Mouse (Mus musculus) heart, embryonic 12.5 days (tissue): ENCODE results near the gene Zpr1. TPM values are rescaled to one million over a fixed set of nuclear protein-coding genes. Genes with fewer than 3 reads are reported as not detected.

Experiments used
- ATAC-seq: fragments of 200-750 bp; cut with Nextera tagmentation; 2 replicates; pipeline ENCODE4 v1.8.0; 2017; ENCODE audit warnings: moderate TSS enrichment, moderate library complexity; ENCODE audit not compliant: insufficient number of reproducible peaks, low FRiP score
- H3K27ac ChIP-seq: fragments of 300-500 bp; sonication (generic); 2 replicates; pipeline ENCODE4 v1.5.1; 2016; ENCODE audit warnings: mild to moderate bottlenecking, moderate library complexity; ENCODE audit not compliant: poor library complexity, severe bottlenecking
- H3K27me3 ChIP-seq: fragments of 300-500 bp; sonication (generic); replicated peaks from 2 replicates; pipeline ENCODE4 v1.6.1; 2016; ENCODE audit warnings: mild to moderate bottlenecking, moderate library complexity
- H3K36me3 ChIP-seq: fragments of 300-500 bp; sonication (generic); 2 replicates; pipeline ENCODE4 v1.6.1; 2016; ENCODE audit warnings: mild to moderate bottlenecking, moderate library complexity
- H3K4me1 ChIP-seq: fragments of 300-500 bp; sonication (generic); replicated peaks from 2 replicates; pipeline ENCODE4 v1.6.1; 2016; ENCODE audit warnings: mild to moderate bottlenecking
- H3K4me2 ChIP-seq: fragments of 300-500 bp; sonication (generic); 2 replicates; pipeline ENCODE4 v1.6.1; 2016; ENCODE audit warnings: mild to moderate bottlenecking, moderate library complexity
- H3K4me3 ChIP-seq: fragments of 300-500 bp; sonication (generic); 2 replicates; pipeline ENCODE4 v1.5.1; 2016; ENCODE audit warnings: mild to moderate bottlenecking
- H3K9ac ChIP-seq: fragments of 300-500 bp; sonication (generic); 2 replicates; pipeline ENCODE4 v1.6.1; 2016; ENCODE audit warnings: mild to moderate bottlenecking, moderate library complexity
- H3K9me3 ChIP-seq: fragments of 300-500 bp; sonication (generic); replicated peaks from 2 replicates; pipeline ENCODE4 v1.6.1; 2016; ENCODE audit warnings: mild to moderate bottlenecking, moderate library complexity
- WGBS: fragments of 180-500 bp; shearing (Covaris S2); methylation state at CpG from one replicate; pipeline ENCODE4 v1.1.7; 2016; 5-methylcytosine and 5-hydroxymethylcytosine counted together
- polyA plus RNA-seq: library from polyadenylated mRNA; unstranded; fragments of >200 nt; fragmentation: Nextera tagmentation; extraction: Ambion mirVana; gene quantifications from 2 replicates; pipeline ENCODE4 v1.2.1, GENCODE M21; 2016

The Zpr1 gene
- polyA plus RNA-seq, result 34.1 and 36.8 TPM in 2 replicates

DNA sequence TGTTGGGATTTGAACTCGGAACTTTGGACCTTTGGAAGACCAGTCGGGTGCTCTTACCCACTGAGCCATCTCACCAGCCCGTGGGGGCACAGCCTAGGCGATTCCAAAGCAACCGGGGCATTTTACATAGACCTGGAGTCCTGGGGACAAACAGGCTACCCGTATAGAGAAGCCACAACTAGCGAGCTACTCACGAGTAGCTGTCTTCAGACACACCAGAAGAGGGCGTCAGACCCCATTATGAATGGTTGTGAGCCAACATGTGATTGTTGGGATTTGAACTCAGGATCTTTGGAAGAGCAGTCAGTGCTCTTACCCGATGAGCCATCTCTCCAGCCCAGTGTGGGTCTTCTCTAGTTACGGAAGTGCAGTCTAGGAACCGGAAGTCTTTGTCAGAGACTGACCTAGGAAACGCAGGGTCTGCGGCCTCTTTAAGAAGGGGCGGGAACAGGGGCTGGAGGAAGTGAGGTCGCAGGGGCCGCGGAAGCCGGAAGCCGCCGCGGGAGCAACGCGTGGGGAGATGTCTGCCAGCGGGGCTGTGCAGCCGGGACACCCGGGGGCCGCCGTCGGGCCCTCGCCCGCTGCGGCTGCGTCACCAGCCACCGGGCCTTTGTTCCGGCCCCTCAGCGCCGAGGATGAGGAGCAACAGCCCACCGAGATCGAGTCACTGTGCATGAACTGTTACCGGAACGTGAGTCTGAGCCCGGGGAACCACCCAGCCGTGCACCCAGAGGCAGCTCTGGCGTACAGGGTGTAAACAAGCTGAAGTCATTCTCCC, at the start of gene Zpr1:
Gene Zpr1, plus strand, starts transcription at position 388 of the 778 bp plus-strand sequence.
- Histone ChIP-seq H3K27ac (peak within 1 kb of the TSS; percentile 62), H3K27me3 (peaks cover 34% of the 10 kb centered on the region), H3K36me3 (peaks cover 37% of the 10 kb centered on the region), H3K4me2 (peak within 1 kb of the TSS; percentile 94), H3K4me1 (peaks cover 15% of the 10 kb centered on the region), H3K9me3 (no peaks in the 10 kb centered on the region), H3K4me3 (peak within 1 kb of the TSS; percentile 93), H3K9ac (peak within 1 kb of the TSS; percentile 81)
- WGBS, result 5% methylated on average over 45 of the region's 45 CpGs
- peak; percentile 89 for ATAC-seq

DNA sequence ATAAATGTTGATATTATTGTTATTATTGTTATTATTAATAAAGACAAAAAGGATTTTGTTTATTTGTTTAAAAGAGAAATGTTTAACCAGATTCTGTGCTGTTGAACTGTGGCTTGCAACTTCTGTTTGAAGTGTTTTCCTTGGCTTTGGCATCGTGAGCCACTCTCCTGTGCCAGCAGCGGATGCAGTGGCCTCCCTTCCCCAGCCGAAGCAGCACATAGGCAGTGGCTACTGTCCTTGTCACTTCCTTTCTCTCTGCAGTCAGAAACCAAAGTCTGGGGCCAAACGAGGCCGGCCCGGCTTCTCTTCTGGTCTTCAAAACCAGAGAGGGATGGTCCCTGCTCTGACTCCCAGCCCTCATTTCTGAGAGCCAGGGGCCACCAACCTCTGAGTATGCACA, 49.8 kb upstream of the Zpr1 start:
- Histone ChIP-seq H3K36me3 (peaks cover 48% of the 10 kb centered on the region), H3K4me2 (no peak overlapping the region), H3K4me3 (no peak overlapping the region), H3K9ac (no peak overlapping the region), H3K9me3 (no peaks in the 10 kb centered on the region), H3K27me3 (no peaks in the 10 kb centered on the region), H3K27ac (no peak overlapping the region), H3K4me1 (no peaks in the 10 kb centered on the region)
- 80% methylated on average over 6 of the region's 6 CpGs for WGBS
- ATAC-seq, result no peak

DNA sequence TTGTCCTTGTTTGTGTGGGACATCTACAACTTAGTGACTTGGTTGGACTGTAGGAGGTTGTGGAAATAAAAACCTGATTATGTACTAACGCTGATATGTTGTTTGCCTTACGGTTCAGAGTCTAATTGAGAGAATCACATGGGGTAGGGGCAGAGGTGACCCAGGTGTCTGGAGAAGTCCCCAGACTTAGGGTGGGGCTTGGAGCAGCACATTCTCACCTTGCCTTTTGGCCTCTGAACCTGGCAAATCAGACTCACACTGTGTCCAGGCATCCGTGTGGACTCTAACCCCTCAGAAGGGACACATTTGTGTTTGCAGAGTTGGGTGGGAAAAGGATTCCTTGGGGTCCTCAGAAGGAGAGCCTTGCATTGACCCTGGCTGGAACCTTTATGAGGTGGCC, 48.8 kb upstream of the Zpr1 start:
- H3K4me1 ChIP-seq, result no peaks in the 10 kb centered on the region
- H3K9me3 ChIP-seq, result no peaks in the 10 kb centered on the region
- H3K4me3 ChIP-seq, result no peak overlapping the region
- H3K27me3 ChIP-seq, result no peaks in the 10 kb centered on the region
- H3K4me2 ChIP-seq, result no peak overlapping the region
- no peak for ATAC-seq
- H3K9ac ChIP-seq, result no peak overlapping the region
- peaks cover 44% of the 10 kb centered on the region for H3K36me3 ChIP-seq
- 86% methylated on average over 3 of the region's 3 CpGs for WGBS
- H3K27ac ChIP-seq, result no peak overlapping the region

DNA sequence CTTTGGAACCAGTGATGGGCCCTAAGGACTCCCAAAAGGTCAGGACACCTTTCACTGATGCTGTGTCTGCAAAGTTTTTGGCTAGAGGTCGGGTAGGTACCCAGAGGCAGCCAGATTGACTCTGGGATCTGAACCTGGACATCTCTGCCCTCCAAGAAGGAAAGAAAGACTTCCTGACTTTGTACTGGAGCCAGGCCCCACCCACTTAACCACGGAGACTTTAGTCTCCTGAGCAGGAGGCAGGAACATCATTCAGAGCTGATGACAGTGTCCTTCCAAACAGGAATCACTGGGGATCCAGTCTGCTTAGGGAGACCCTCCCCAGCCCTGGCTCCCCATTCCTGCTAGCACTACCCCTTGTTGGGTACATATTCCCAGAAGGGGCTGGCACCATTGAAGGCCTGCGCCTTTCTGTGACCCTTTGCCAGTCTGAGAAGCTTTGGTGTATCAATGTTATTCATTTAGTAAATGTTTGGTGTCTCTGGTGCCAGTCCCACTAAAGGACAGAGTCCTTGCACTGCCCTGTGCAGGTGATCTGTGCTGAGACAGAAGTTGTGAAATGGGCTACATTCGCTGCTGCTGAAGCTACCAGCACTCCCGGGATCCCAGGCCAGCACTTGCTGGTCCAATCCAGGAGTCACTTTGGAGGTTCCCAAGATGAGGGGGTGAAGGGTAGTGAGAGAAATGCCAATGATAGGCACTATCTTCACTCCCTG, 47.8 kb upstream of the Zpr1 start:
- H3K4me2 ChIP-seq, result no peak overlapping the region
- no peaks in the 10 kb centered on the region for H3K27me3 ChIP-seq
- no peak overlapping the region for H3K9ac ChIP-seq
- H3K9me3 ChIP-seq, result no peaks in the 10 kb centered on the region
- no peak overlapping the region for H3K4me3 ChIP-seq
- peaks cover 5% of the 10 kb centered on the region; the same call in 1 of the 2 replicates for H3K4me1 ChIP-seq
- 59% methylated on average over 5 of the region's 5 CpGs for WGBS
- peaks cover 34% of the 10 kb centered on the region for H3K36me3 ChIP-seq
- no peak overlapping the region for H3K27ac ChIP-seq
- no peak for ATAC-seq

DNA sequence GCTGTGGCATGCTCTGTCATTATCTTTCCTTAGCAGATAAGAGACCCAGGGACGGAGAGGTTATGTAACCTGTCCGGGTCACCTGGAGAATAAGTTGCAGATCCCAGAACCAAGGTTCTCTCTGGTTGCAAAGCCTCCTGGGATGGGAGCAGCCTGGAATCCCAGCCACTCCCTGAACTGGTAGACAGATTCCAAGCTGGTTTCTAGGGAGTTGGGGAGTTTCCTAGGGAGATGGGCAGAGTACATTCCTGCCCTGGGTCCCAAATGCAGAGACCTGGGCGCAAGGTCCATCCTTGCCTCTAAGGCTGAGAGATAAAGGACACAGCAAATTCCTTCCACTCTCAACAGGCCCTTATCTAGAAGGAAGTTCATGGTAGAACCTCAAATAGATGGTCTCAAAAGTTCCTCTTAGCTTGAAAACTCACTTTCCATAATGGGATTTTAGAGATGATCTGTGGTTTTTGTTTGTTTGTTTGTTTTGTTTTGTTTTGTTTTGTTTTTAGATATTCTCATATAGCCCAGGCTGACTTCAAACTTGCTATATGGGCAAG, 45.7 kb upstream of the Zpr1 start:
- ATAC-seq, result no peak
- Histone ChIP-seq H3K4me3 (no peak overlapping the region), H3K27me3 (peaks cover 14% of the 10 kb centered on the region; the same call in 1 of the 2 replicates), H3K4me1 (peaks cover 11% of the 10 kb centered on the region), H3K36me3 (peaks cover 13% of the 10 kb centered on the region), H3K9me3 (no peaks in the 10 kb centered on the region), H3K4me2 (no peak overlapping the region), H3K27ac (no peak overlapping the region), H3K9ac (no peak overlapping the region)
- 39% methylated on average over 3 of the region's 3 CpGs for WGBS

DNA sequence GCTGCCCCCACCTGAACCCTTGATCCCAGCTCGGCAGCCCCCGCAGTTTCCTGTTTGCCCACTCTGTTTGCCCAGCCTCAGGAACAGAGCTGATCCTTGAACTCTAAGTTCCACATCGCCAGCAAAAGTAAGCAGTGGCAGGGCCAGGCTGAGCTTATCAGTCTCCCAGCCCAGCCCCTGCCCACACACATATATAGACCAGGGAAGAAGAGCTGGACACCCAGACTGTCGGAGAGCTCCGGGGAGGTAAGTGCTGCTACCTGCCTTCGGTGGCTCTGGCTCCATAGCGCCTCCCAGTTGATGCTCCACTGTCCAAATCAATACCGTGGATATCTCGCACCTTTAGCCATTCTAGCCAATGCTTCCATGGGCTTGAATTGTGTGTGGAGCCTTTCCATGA, 44.4 kb upstream of the Zpr1 start, which contains the start of gene Apoa1:
Gene Apoa1, plus strand, starts transcription at position 90 of the 400 bp plus-strand sequence.
- Histone ChIP-seq H3K27ac (no peak within 1 kb of the TSS), H3K4me3 (no peak within 1 kb of the TSS), H3K27me3 (peaks cover 18% of the 10 kb centered on the region; the same call in 1 of the 2 replicates), H3K4me1 (peaks cover 11% of the 10 kb centered on the region), H3K4me2 (no peak within 1 kb of the TSS), H3K9ac (no peak within 1 kb of the TSS), H3K9me3 (no peaks in the 10 kb centered on the region), H3K36me3 (peaks cover 2% of the 10 kb centered on the region; the same call in 1 of the 2 replicates)
- ATAC-seq, result no peak
- WGBS, result 53% methylated on average over 9 of the region's 9 CpGs

DNA sequence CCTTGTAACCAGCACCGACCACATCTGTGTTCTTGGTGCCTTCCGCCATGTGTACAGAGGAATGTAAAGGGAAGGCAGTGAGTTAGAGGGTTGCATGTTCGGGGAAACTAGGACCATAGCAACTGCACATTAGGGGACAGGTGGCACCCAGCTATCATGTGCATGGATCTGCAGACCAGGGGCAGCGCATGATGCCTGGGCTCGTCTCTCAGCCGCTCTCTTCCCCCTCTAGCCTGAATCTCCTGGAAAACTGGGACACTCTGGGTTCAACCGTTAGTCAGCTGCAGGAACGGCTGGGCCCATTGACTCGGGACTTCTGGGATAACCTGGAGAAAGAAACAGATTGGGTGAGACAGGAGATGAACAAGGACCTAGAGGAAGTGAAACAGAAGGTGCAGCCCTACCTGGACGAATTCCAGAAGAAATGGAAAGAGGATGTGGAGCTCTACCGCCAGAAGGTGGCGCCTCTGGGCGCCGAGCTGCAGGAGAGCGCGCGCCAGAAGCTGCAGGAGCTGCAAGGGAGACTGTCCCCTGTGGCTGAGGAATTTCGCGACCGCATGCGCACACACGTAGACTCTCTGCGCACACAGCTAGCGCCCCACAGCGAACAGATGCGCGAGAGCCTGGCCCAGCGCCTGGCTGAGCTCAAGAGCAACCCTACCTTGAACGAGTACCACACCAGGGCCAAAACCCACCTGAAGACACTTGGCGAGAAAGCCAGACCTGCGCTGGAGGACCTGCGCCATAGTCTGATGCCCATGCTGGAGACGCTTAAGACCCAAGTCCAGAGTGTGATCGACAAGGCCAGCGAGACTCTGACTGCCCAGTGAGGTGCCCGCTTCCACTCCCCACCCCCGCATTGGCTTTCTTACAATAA, 43.1 kb upstream of the Zpr1 start:
- Histone ChIP-seq H3K27me3 (peaks cover 25% of the 10 kb centered on the region; the same call in 1 of the 2 replicates), H3K36me3 (no peaks in the 10 kb centered on the region), H3K9me3 (no peaks in the 10 kb centered on the region), H3K4me1 (peaks cover 11% of the 10 kb centered on the region), H3K4me2 (peak overlapping the region; percentile 80), H3K9ac (peak overlapping the region; percentile 62), H3K27ac (no peak overlapping the region), H3K4me3 (peak overlapping the region; percentile 46)
- ATAC-seq, result peak; percentile 72
- 15% methylated on average over 37 of the region's 37 CpGs for WGBS

DNA sequence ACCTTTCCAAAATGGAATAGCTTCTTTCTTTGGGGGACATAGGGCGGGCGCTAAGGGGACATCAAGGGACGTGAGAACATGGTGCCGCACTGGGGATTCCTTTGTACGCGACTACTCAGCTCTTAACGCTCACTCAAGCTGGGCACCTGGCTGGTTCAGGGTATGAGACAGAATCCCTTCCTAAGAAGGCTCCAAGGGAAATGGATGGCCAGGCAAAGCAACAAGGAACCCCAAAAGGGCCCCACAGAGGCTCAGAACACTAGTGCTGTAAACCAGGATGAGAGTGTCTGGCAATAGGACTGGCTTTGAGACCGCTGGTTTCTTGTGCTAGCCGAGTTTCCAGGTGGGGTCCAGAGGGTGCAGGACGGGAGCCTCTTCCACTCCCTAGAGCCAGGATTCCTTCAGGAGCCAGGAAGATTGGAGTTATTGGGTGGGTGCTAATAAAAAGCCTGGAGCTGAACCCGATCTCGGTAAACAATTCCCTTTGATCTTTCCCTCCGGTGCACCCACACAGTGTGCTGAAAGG, 42.4 kb upstream of the Zpr1 start:
- WGBS, result 31% methylated on average over 13 of the region's 13 CpGs
- no peak overlapping the region for H3K27ac ChIP-seq
- peak overlapping the region; percentile 80 for H3K4me2 ChIP-seq

DNA sequence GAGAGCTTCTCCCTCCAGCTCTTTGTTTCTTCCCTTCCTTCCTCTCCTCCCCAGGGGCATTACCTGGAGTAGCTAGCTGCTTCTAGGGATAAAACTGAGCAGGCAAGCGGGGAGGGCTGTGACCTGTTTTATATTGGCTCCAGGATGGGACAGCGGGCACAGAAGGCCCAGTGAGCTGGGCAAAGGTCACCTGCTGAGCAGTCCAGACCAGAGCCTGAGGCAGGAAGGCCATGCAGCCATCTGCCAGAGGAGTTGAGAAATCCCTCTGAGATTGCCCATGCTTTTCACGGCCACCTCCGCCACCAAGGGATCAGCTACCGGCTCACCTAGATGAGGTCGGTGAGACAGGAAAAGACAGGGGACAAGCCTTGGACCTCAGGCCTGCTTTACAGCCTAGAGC, 37.7 kb upstream of the Zpr1 start:
- Histone ChIP-seq H3K9me3 (no peaks in the 10 kb centered on the region), H3K27ac (no peak overlapping the region), H3K9ac (no peak overlapping the region), H3K4me1 (peaks cover 5% of the 10 kb centered on the region), H3K36me3 (no peaks in the 10 kb centered on the region), H3K27me3 (peaks cover 25% of the 10 kb centered on the region; the same call in 1 of the 2 replicates), H3K4me2 (no peak overlapping the region), H3K4me3 (no peak overlapping the region)
- WGBS, result 77% methylated on average over 6 of the region's 6 CpGs
- no peak for ATAC-seq

More for the DNA sequence above, 42.4 kb upstream of the Zpr1 start:
- Histone ChIP-seq H3K9ac (peak overlapping the region; percentile 62), H3K27me3 (peaks cover 25% of the 10 kb centered on the region; the same call in 1 of the 2 replicates), H3K4me3 (peak overlapping the region; percentile 46), H3K4me1 (peaks cover 11% of the 10 kb centered on the region), H3K36me3 (no peaks in the 10 kb centered on the region), H3K9me3 (no peaks in the 10 kb centered on the region)
- ATAC-seq, result no peak

DNA sequence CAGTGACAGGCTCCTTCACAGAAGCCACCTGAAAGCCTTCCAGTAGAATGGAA, 37.4 kb upstream of the Zpr1 start, which contains the start of gene Apoc3:
Gene Apoc3, minus strand, starts transcription at position 41 of the 53 bp plus-strand sequence.
- Histone ChIP-seq H3K27ac (no peak within 1 kb of the TSS), H3K9ac (no peak within 1 kb of the TSS), H3K4me3 (no peak within 1 kb of the TSS), H3K4me1 (peaks cover 3% of the 10 kb centered on the region), H3K27me3 (peaks cover 25% of the 10 kb centered on the region; the same call in 1 of the 2 replicates), H3K36me3 (no peaks in the 10 kb centered on the region), H3K4me2 (no peak within 1 kb of the TSS), H3K9me3 (no peaks in the 10 kb centered on the region)
- no peak for ATAC-seq
